Mouse (Mus musculus): ENCODE results near the gene Pibf1.

DNA sequence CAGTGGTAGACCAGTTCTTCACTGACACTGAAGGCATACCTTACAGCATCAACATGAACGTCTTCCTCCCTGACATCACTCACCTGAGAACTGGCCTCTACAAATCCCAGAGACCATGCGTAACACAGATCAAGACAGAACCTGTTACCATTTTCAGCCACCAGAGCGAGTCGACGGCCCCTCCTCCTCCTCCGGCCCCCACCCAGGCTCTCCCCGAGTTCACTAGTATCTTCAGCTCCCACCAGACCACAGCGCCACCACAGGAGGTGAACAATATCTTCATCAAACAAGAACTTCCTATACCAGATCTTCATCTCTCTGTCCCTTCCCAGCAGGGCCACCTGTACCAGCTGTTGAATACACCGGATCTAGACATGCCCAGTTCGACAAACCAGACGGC, 202.2 kb downstream of the Pibf1 start:
- TF ChIP-seq CTCF (IDR thresholded peaks at IDR 0.05; ENCODE audit: low read depth) (peak; percentile 66), EP300 (optimal IDR thresholded peaks at IDR 0.05) (no peak)
